ENCODE assay signal across 8 mouse cellular contexts in the genomic region with DNA sequence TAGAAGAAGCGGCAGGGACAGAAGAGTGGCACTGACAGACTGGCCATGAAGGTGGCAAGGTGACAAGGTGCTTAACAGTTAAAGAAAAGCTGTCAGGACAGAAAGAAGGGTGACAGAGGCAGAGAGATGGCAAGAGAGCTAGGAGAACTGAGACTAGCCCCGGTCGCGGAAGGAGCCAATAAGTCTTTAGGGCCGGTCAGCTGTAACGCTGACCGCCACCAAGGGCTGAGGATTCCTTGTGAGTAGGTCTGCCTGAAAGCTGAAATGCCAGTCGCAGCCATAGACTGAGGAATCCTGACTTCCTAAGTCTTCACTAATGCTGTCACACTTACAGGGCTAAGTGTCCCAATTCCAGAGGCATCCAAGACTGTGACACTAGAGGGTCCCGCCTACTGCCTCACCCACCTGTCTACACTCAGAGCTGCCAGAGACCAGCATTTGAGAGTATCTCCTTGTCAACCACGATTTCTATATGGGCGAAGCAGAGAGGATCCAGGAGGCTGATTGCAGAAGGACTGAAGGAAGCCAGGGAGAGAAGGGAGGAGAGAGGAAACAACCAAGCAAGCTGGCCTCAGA. TPM values are rescaled to one million over a fixed set of nuclear protein-coding genes. Genes with fewer than 3 reads are reported as not detected.
DNase-seq lines count a peak whose midpoint lies in the region; ATAC-seq and TF ChIP-seq lines count a peak whose summit lies in the region.

No protein-coding gene starts in this region.

- no peaks in the 10 kb centered on the region for H3K79me2 ChIP-seq in CH12.LX (replicated peaks; ENCODE audit: control insufficient read depth, extremely low read depth, insufficient read depth, poor library complexity, severe bottlenecking)

- TF ChIP-seq POLR2A in CH12.LX (IDR thresholded peaks at IDR 0.05; ENCODE audit: low read depth, low read length): no peak

- peak overlapping the region; percentile 51 for H3K4me2 ChIP-seq in heart, embryonic 15.5 days
- peak overlapping the region; percentile 60 for H3K4me2 ChIP-seq in CH12.LX (ENCODE audit: insufficient read depth, low read depth, poor library complexity, severe bottlenecking)
- H3K4me2 ChIP-seq in forebrain, embryonic 12.5 days: peak overlapping the region; percentile 31

- TF ChIP-seq RAD21 in CH12.LX (IDR thresholded peaks at IDR 0.05; ENCODE audit: low read depth, low read length): no peak

- no peaks in the 10 kb centered on the region for H3K9me3 ChIP-seq in heart, embryonic 15.5 days (replicated peaks)
- H3K9me3 ChIP-seq in CH12.LX (replicated peaks; ENCODE audit: low read length): no peaks in the 10 kb centered on the region
- H3K9me3 ChIP-seq in forebrain, embryonic 12.5 days: no peaks in the 10 kb centered on the region
- no peaks in the 10 kb centered on the region for H3K9me3 ChIP-seq in limb, embryonic 10.5 days (replicated peaks)

- dilution Hi-C loops in CH12.LX (cut with MboI; ENCODE audit: extremely low pct_ligation_motif_present, extremely low pct_unique_long_range_greater_than_20kb, low sequenced_read_pairs): no loop called here

- H3K27me3 ChIP-seq in heart, embryonic 15.5 days: no peaks in the 10 kb centered on the region
- H3K27me3 ChIP-seq in CH12.LX (replicated peaks): peaks cover 45% of the 10 kb centered on the region
- H3K27me3 ChIP-seq in forebrain, embryonic 12.5 days: 0 out of 2 replicates have a peak, but pooled peaks cover 5% of the 10 kb centered on the region
- H3K27me3 ChIP-seq in limb, embryonic 10.5 days (ENCODE audit: low read depth, poor library complexity, severe bottlenecking): no peaks in the 10 kb centered on the region

- no peaks in the 10 kb centered on the region for H3K36me3 ChIP-seq in heart, embryonic 15.5 days
- no peaks in the 10 kb centered on the region for H3K36me3 ChIP-seq in CH12.LX (replicated peaks in 1 of 2; ENCODE audit: control insufficient read depth in 1 of 2, insufficient read depth in 1 of 2, low read length in 1 of 2)
- H3K36me3 ChIP-seq in forebrain, embryonic 12.5 days (replicated peaks): no peaks in the 10 kb centered on the region
- no peaks in the 10 kb centered on the region for H3K36me3 ChIP-seq in limb, embryonic 10.5 days

- peak overlapping the region; percentile 10; the same call in 1 of the 2 replicates for H3K4me3 ChIP-seq in heart, embryonic 15.5 days
- no peak overlapping the region for H3K4me3 ChIP-seq in CH12.LX (replicated peaks in 1 of 3; ENCODE audit: low read depth in 2 of 3, low read length in 2 of 3, poor library complexity in 1 of 3)
- no peak overlapping the region for H3K4me3 ChIP-seq in forebrain, embryonic 12.5 days (replicated peaks)
- H3K4me3 ChIP-seq in limb, embryonic 10.5 days: no peak overlapping the region

- no peak overlapping the region for H3K9ac ChIP-seq in heart, embryonic 15.5 days
- no peak overlapping the region for H3K9ac ChIP-seq in CH12.LX (ENCODE audit: insufficient read depth, low read depth)
- H3K9ac ChIP-seq in forebrain, embryonic 12.5 days: 0 out of 2 replicates have a peak overlapping the region, but pooled peaks have one; percentile 29

- H3K4me1 ChIP-seq in heart, embryonic 15.5 days (replicated peaks): peaks cover 14% of the 10 kb centered on the region
- H3K4me1 ChIP-seq in CH12.LX (ENCODE audit: control insufficient read depth in 1 of 2, insufficient read depth in 2 of 2): peaks cover 14 to 26% of the 10 kb centered on the region in 2 experiments
- peaks cover 13% of the 10 kb centered on the region for H3K4me1 ChIP-seq in forebrain, embryonic 12.5 days
- peaks cover 13% of the 10 kb centered on the region for H3K4me1 ChIP-seq in limb, embryonic 10.5 days

- in situ Hi-C loops in CH12.LX (cut with MboI; ENCODE audit: low pct_ligation_motif_present, low pct_unique_long_range_greater_than_20kb, low sequenced_read_pairs): no loop called here

- whole genome bisulfite sequencing in heart, embryonic 15.5 days: 42% methylated on average over 11 of the region's 11 CpGs
- 66% methylated on average over 11 of the region's 11 CpGs for WGBS in forebrain, embryonic 12.5 days
- WGBS in limb, embryonic 10.5 days: 69% methylated on average over 11 of the region's 11 CpGs

- no peak for TF ChIP-seq EP300 in CH12.LX (IDR thresholded peaks at IDR 0.05; ENCODE audit: low read length)

- no peak overlapping the region for H3K27ac ChIP-seq in heart, embryonic 15.5 days
- no peak overlapping the region for H3K27ac ChIP-seq in CH12.LX (ENCODE audit: insufficient read depth, low read depth)
- H3K27ac ChIP-seq in forebrain, embryonic 12.5 days: no peak overlapping the region
- H3K27ac ChIP-seq in limb, embryonic 10.5 days: 0 out of 2 replicates have a peak overlapping the region, but pooled peaks have one; percentile 22

- no peak for ATAC-seq in heart, embryonic 15.5 days (replicated peaks; ENCODE audit: insufficient number of reproducible peaks, insufficient read depth, low FRiP score, low read depth)
- ATAC-seq in forebrain, embryonic 12.5 days (ENCODE audit: low FRiP score): peak; percentile 27; the same call in 1 of the 2 replicates

- no peak for TF ChIP-seq CTCF in CH12.LX (conservative IDR thresholded peaks at IDR 0.05 in 1 of 2, IDR thresholded peaks at IDR 0.05 in 1 of 2; ENCODE audit: low read depth in 2 of 2, low read length in 2 of 2)

- intact Hi-C loops in heart, postnatal 14 days (cut with DNase I): loop anchor here (1.0 kb wide), 2 partner anchors 19 to 144 kb away; no protein-coding TSS in a partner anchor

- no peak for DNase-seq in heart, postnatal 14 days
- no peak for DNase-seq in CH12.LX (ENCODE audit: extremely low read depth)
- no peak for DNase-seq in limb, embryonic 10.5 days (ENCODE audit: low spot score)
- DNase-seq in thymus, postnatal 0 days (ENCODE audit: low spot score): no peak
- no peak for DNase-seq in cerebellum, postnatal 14 days
- DNase-seq in embryo, embryonic 10.5 days (ENCODE audit: low spot score): no peak

TF ChIP-seq in CH12.LX, 34 proteins besides CTCF, POLR2A, EP300 and RAD21:
- TF ChIP-seq NELFE (IDR thresholded peaks at IDR 0.05; ENCODE audit: low read depth, low read length): no peak
TF ChIP-seq in CH12.LX: peak in this region for 0.

RNA-seq across cellular contexts. Expression of a gene that starts 1.6 kb away (rescaled TPM):
- 1.7 and 4.7 TPM in 2 replicates for polyA plus RNA-seq in heart, embryonic 15.5 days (2015; fragmentation: Nextera tagmentation; extraction: Ambion mirVana)
- 1 to 10 TPM; 1.8 to 2.3 TPM for total RNA-seq in heart, postnatal 14 days (2021)
- total RNA-seq in CH12.LX (2012; rRNA removed): 0.04 and 0.08 TPM in 2 replicates
- total RNA-seq in CH12.LX (2014; rRNA removed): not detected in 2 replicates
- not detected in 2 replicates for polyA plus RNA-seq in CH12.LX (2012; ENCODE audit: insufficient read length, low read depth)
- 4.4 and 6.3 TPM in 2 replicates for polyA plus RNA-seq in forebrain, embryonic 12.5 days (2016; fragmentation: Nextera tagmentation; extraction: Ambion mirVana)
- 0.83 and 1.5 TPM in 2 replicates for polyA plus RNA-seq in limb, embryonic 10.5 days (2016; fragmentation: Nextera tagmentation; extraction: Ambion mirVana)
- 5.8 and 7.1 TPM in 2 replicates for polyA plus RNA-seq in thymus, postnatal 0 days (2015; fragmentation: Nextera tagmentation; extraction: Ambion mirVana)

RNA-seq across cellular contexts. Expression of a gene that starts 42.6 kb away (rescaled TPM):
- 27.3 and 28.3 TPM in 2 replicates for polyA plus RNA-seq in heart, embryonic 15.5 days (2015; fragmentation: Nextera tagmentation; extraction: Ambion mirVana)
- total RNA-seq in heart, postnatal 14 days (2021): 10 to 100 TPM; 46.6 to 50.7 TPM
- total RNA-seq in CH12.LX (2012; rRNA removed): 3.4 and 4.0 TPM in 2 replicates
- 4.9 and 5.2 TPM in 2 replicates for total RNA-seq in CH12.LX (2014; rRNA removed)
- 11.6 and 15.0 TPM in 2 replicates for polyA plus RNA-seq in CH12.LX (2012; ENCODE audit: insufficient read length, low read depth)
- polyA plus RNA-seq in forebrain, embryonic 12.5 days (2016; fragmentation: Nextera tagmentation; extraction: Ambion mirVana): 63.9 and 72.6 TPM in 2 replicates
- polyA plus RNA-seq in limb, embryonic 10.5 days (2016; fragmentation: Nextera tagmentation; extraction: Ambion mirVana): 29.6 and 39.6 TPM in 2 replicates
- polyA plus RNA-seq in thymus, postnatal 0 days (2015; fragmentation: Nextera tagmentation; extraction: Ambion mirVana): 17.2 and 19.2 TPM in 2 replicates

RNA-seq across cellular contexts. Expression of a gene that starts 55.7 kb away (rescaled TPM):
- polyA plus RNA-seq in heart, embryonic 15.5 days (2015; fragmentation: Nextera tagmentation; extraction: Ambion mirVana): 72.2 and 89.3 TPM in 2 replicates
- total RNA-seq in heart, postnatal 14 days (2021): 10 to 100 TPM; 65.9 to 70.4 TPM
- 39.1 and 42.5 TPM in 2 replicates for total RNA-seq in CH12.LX (2012; rRNA removed)
- total RNA-seq in CH12.LX (2014; rRNA removed): 99.4 and 104 TPM in 2 replicates
- polyA plus RNA-seq in CH12.LX (2012; ENCODE audit: insufficient read length, low read depth): 98.5 and 110 TPM in 2 replicates
- 55.7 and 59.6 TPM in 2 replicates for polyA plus RNA-seq in forebrain, embryonic 12.5 days (2016; fragmentation: Nextera tagmentation; extraction: Ambion mirVana)
- polyA plus RNA-seq in limb, embryonic 10.5 days (2016; fragmentation: Nextera tagmentation; extraction: Ambion mirVana): 57.3 and 59.5 TPM in 2 replicates
- 102 TPM in 2 replicates for polyA plus RNA-seq in thymus, postnatal 0 days (2015; fragmentation: Nextera tagmentation; extraction: Ambion mirVana)

RNA-seq across cellular contexts. Expression of a gene that starts 56.6 kb away (rescaled TPM):
- polyA plus RNA-seq in heart, embryonic 15.5 days (2015; fragmentation: Nextera tagmentation; extraction: Ambion mirVana): 85.1 and 85.5 TPM in 2 replicates
- total RNA-seq in heart, postnatal 14 days (2021): 10 to 100 TPM; 66.0 to 67.1 TPM
- total RNA-seq in CH12.LX (2012; rRNA removed) (11.1 and 12.0 TPM in 2 replicates), CH12.LX (2014; rRNA removed) (30.7 and 35.2 TPM in 2 replicates)
- 23.2 and 30.7 TPM in 2 replicates for polyA plus RNA-seq in CH12.LX (2012; ENCODE audit: insufficient read length, low read depth)
- 146 and 157 TPM in 2 replicates for polyA plus RNA-seq in forebrain, embryonic 12.5 days (2016; fragmentation: Nextera tagmentation; extraction: Ambion mirVana)
- polyA plus RNA-seq in limb, embryonic 10.5 days (2016; fragmentation: Nextera tagmentation; extraction: Ambion mirVana): 81.9 and 92.3 TPM in 2 replicates
- 44.4 and 47.4 TPM in 2 replicates for polyA plus RNA-seq in thymus, postnatal 0 days (2015; fragmentation: Nextera tagmentation; extraction: Ambion mirVana)
